Mouse (Mus musculus) neural tube, embryonic 14.5 days (tissue): Measurements from ENCODE around the gene Prkaa1. TPM values are rescaled to one million over a fixed set of nuclear protein-coding genes. Genes with fewer than 3 reads are reported as not detected.

Source experiments
- ATAC-seq: fragments of 200-750 bp; cut with Nextera tagmentation; 2 replicates; pipeline ENCODE4 v1.8.0; 2017; ENCODE audit warnings: low read depth, mild to moderate bottlenecking, moderate TSS enrichment, moderate library complexity
- H3K27ac ChIP-seq: fragments of 300-500 bp; sonication (generic); 2 replicates; pipeline ENCODE4 v1.5.1; 2014; ENCODE audit warnings: low read depth, mild to moderate bottlenecking, control low read depth, low read length, moderate library complexity, mixed read lengths
- H3K27me3 ChIP-seq: fragments of 300-500 bp; sonication (generic); 2 replicates; pipeline ENCODE4 v1.6.1; 2014; ENCODE audit warnings: low read length; ENCODE audit not compliant: control insufficient read depth, insufficient read depth
- H3K36me3 ChIP-seq: fragments of 300-500 bp; sonication (generic); 2 replicates; pipeline ENCODE4 v1.6.1; 2014; ENCODE audit warnings: low read length, mixed read lengths; ENCODE audit not compliant: control insufficient read depth, insufficient read depth
- H3K4me1 ChIP-seq: fragments of 300-500 bp; sonication (generic); 2 replicates; pipeline ENCODE4 v1.6.1; 2014; ENCODE audit warnings: low read length; ENCODE audit not compliant: control insufficient read depth, insufficient read depth
- H3K4me2 ChIP-seq: fragments of 300-500 bp; sonication (generic); 2 replicates; pipeline ENCODE4 v1.6.1; 2014; ENCODE audit warnings: mild to moderate bottlenecking, low read depth, low read length, control low read depth
- H3K4me3 ChIP-seq: fragments of 300-500 bp; sonication (generic); 2 replicates; pipeline ENCODE4 v1.5.1; 2014; ENCODE audit warnings: low read depth, low read length, control low read depth, mixed read lengths
- H3K9ac ChIP-seq: fragments of 300-500 bp; sonication (generic); replicated peaks from 2 replicates; pipeline ENCODE4 v1.6.1; 2014; ENCODE audit warnings: low read depth, mild to moderate bottlenecking, control low read depth, low read length, mixed read lengths
- H3K9me3 ChIP-seq: fragments of 300-500 bp; sonication (generic); 2 replicates; pipeline ENCODE4 v1.6.1; 2016; ENCODE audit warnings: low read length; ENCODE audit not compliant: control insufficient read depth
- WGBS: fragments of 180-500 bp; shearing (Covaris S2); extraction: QIAGEN DNeasy Blood & Tissue Kit; methylation state at CpG from one replicate; pipeline ENCODE4 v1.1.7; 2014; 5-methylcytosine and 5-hydroxymethylcytosine counted together
- polyA plus RNA-seq: library from polyadenylated mRNA; unstranded; fragments of >200 nt; fragmentation: Nextera tagmentation; extraction: Ambion mirVana; gene quantifications from 2 replicates; pipeline ENCODE4 v1.2.1, GENCODE M21; 2014

Prkaa1 gene
- polyA plus RNA-seq, 1 experiment from 2014 or later: 21.1 TPM

- no peak overlapping the region for H3K4me2 ChIP-seq
- peaks cover 4% of the 10 kb centered on the region; the same call in 1 of the 2 replicates for H3K4me1 ChIP-seq
- H3K27me3 ChIP-seq: no peaks in the 10 kb centered on the region
- WGBS: 87% methylated on average over 3 of the region's 3 CpGs
- H3K36me3 ChIP-seq: no peaks in the 10 kb centered on the region
- no peak overlapping the region for H3K4me3 ChIP-seq
- no peak overlapping the region for H3K27ac ChIP-seq
- no peak for ATAC-seq
- H3K9ac ChIP-seq: no peak overlapping the region
- no peaks in the 10 kb centered on the region for H3K9me3 ChIP-seq
Observed at GRCm38 (mm10) chr15:5112651-5113050, 31.0 kb upstream of the Prkaa1 start.

GRCm38 (mm10) chr15:5115173-5115572 lies 28.5 kb upstream of the Prkaa1 start:
- H3K27ac ChIP-seq: no peak overlapping the region
- ATAC-seq: no peak
- 67% methylated on average over 8 of the region's 8 CpGs for WGBS

GRCm38 (mm10) chr15:5116270-5117030 lies 27.2 kb upstream of the Prkaa1 start, which contains the start of gene Rpl37:
Gene Rpl37 (plus strand): TSS chr15:5116645.
- ATAC-seq: peak; percentile 99
- under 1% methylated on average over 55 of the region's 55 CpGs for WGBS
- Histone ChIP-seq H3K36me3 (peaks cover 29% of the 10 kb centered on the region), H3K9ac (peak within 1 kb of the TSS; percentile 90), H3K4me3 (peak within 1 kb of the TSS; percentile 94), H3K27me3 (no peaks in the 10 kb centered on the region), H3K4me1 (peaks cover 6% of the 10 kb centered on the region; the same call in 1 of the 2 replicates), H3K4me2 (peak within 1 kb of the TSS; percentile 93), H3K9me3 (no peaks in the 10 kb centered on the region), H3K27ac (peak within 1 kb of the TSS; percentile 80)

More at GRCm38 (mm10) chr15:5115173-5115572, 28.5 kb upstream of the Prkaa1 start:
- Histone ChIP-seq H3K9me3 (no peaks in the 10 kb centered on the region), H3K36me3 (peaks cover 22% of the 10 kb centered on the region), H3K27me3 (no peaks in the 10 kb centered on the region), H3K4me3 (peak overlapping the region; percentile 94; the same call in 1 of the 2 replicates), H3K4me1 (peaks cover 6% of the 10 kb centered on the region; the same call in 1 of the 2 replicates), H3K4me2 (peak overlapping the region; percentile 49), H3K9ac (peak overlapping the region; percentile 45; the same call in 1 of the 2 replicates)

- Histone ChIP-seq H3K4me3 (peak overlapping the region; percentile 94), H3K36me3 (peaks cover 33% of the 10 kb centered on the region), H3K4me1 (peaks cover 6% of the 10 kb centered on the region; the same call in 1 of the 2 replicates), H3K9ac (peak overlapping the region; percentile 90), H3K4me2 (peak overlapping the region; percentile 93), H3K27ac (peak overlapping the region; percentile 80), H3K9me3 (no peaks in the 10 kb centered on the region), H3K27me3 (no peaks in the 10 kb centered on the region)
- no peak; the same call in 1 of the 2 replicates for ATAC-seq
- 2% methylated on average over 22 of the region's 22 CpGs for WGBS
Observed at GRCm38 (mm10) chr15:5117031-5117601, 26.5 kb upstream of the Prkaa1 start.

- H3K4me1 ChIP-seq: peaks cover 6% of the 10 kb centered on the region; the same call in 1 of the 2 replicates
- H3K27ac ChIP-seq: no peak overlapping the region
- H3K4me3 ChIP-seq: no peak overlapping the region
- WGBS: 93% methylated on average over 9 of the region's 9 CpGs
- no peaks in the 10 kb centered on the region for H3K27me3 ChIP-seq
- no peak for ATAC-seq
- H3K9me3 ChIP-seq: no peaks in the 10 kb centered on the region
- H3K4me2 ChIP-seq: no peak overlapping the region
- H3K36me3 ChIP-seq: peaks cover 33% of the 10 kb centered on the region
- no peak overlapping the region for H3K9ac ChIP-seq
Observed at GRCm38 (mm10) chr15:5118626-5119025, 25.0 kb upstream of the Prkaa1 start.

- no peak for ATAC-seq
- 91% methylated on average over 2 of the region's 2 CpGs for WGBS
- Histone ChIP-seq H3K9me3 (no peaks in the 10 kb centered on the region), H3K4me2 (no peak overlapping the region), H3K27ac (no peak overlapping the region), H3K36me3 (peaks cover 34% of the 10 kb centered on the region), H3K9ac (no peak overlapping the region), H3K4me1 (peaks cover 6% of the 10 kb centered on the region; the same call in 1 of the 2 replicates), H3K4me3 (no peak overlapping the region), H3K27me3 (no peaks in the 10 kb centered on the region)
Observed at GRCm38 (mm10) chr15:5119192-5119591, 24.5 kb upstream of the Prkaa1 start.

- peaks cover 6% of the 10 kb centered on the region; the same call in 1 of the 2 replicates for H3K4me1 ChIP-seq
- no peak overlapping the region for H3K4me3 ChIP-seq
- H3K36me3 ChIP-seq: peaks cover 39% of the 10 kb centered on the region
- no peaks in the 10 kb centered on the region for H3K27me3 ChIP-seq
- no peaks in the 10 kb centered on the region for H3K9me3 ChIP-seq
- ATAC-seq: no peak
- H3K4me2 ChIP-seq: no peak overlapping the region
- H3K27ac ChIP-seq: no peak overlapping the region
- no peak overlapping the region for H3K9ac ChIP-seq
- WGBS: 93% methylated on average over 2 of the region's 2 CpGs
Observed at GRCm38 (mm10) chr15:5119707-5120106, 24.0 kb upstream of the Prkaa1 start.

DNA sequence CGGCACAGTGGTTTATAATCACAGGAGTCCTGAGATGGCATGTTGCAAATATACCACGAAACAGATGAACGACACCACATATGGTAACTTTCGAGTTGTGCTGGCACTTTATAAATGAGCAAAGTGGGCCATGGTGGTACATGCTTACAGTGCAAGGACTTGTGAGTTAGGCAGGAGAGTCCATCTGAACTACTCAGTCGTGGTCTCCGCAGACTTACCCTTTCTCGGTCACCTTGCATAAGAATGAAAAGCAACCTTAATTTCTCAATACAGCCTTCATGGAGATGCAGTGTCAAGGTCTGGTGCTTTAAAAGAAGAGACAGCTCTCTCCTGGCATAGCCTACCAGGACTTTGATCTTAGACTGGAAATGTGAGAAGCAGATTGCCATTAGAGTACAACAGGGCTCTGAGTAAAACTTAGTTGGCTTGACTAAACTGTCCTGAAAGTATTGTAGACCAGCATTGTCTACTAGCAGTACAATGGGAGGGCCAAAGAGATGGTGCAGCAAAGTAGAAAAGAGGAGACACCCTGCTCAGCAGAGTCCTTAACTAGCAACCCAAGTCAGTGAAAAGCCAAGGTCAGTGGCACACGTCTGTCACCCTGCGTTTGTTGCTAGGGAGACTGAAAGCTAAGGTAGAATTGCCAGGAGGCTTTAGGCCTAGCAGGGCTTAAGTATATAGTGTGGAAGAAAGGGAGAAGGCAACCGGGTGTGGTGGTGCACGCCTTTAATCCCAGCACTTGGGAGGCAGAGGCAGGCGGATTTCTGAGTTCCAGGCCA lies 21.9 kb upstream of the Prkaa1 start:
- WGBS: 92% methylated on average over 12 of the region's 12 CpGs
- no peak overlapping the region for H3K27ac ChIP-seq
- peaks cover 41% of the 10 kb centered on the region for H3K36me3 ChIP-seq
- no peak overlapping the region for H3K4me3 ChIP-seq
- H3K9me3 ChIP-seq: no peaks in the 10 kb centered on the region
- no peak overlapping the region for H3K9ac ChIP-seq
- no peak for ATAC-seq
- peaks cover 6% of the 10 kb centered on the region; the same call in 1 of the 2 replicates for H3K4me1 ChIP-seq
- no peaks in the 10 kb centered on the region for H3K27me3 ChIP-seq
- no peak overlapping the region for H3K4me2 ChIP-seq
